Mouse (Mus musculus): ENCODE results near the gene Rassf7. TPM values are rescaled to one million over a fixed set of nuclear protein-coding genes. Genes with fewer than 3 reads are reported as not detected.

The Rassf7 gene
- polyA plus RNA-seq, 1 experiment from 2014 or later, result 34.7 TPM

GRCm38 (mm10) chr7:141205504-141205903, 10.2 kb upstream of the Rassf7 start:
- Histone ChIP-seq H3K4me1 (no peaks in the 10 kb centered on the region), H3K4me2 (replicated peaks) (no peak overlapping the region), H3K9ac (no peak overlapping the region), H3K9me3 (replicated peaks) (no peaks in the 10 kb centered on the region), H3K27me3 (no peaks in the 10 kb centered on the region), H3K4me3 (no peak overlapping the region), H3K36me3 (0 out of 2 replicates have a peak, but pooled peaks cover 2% of the 10 kb centered on the region), H3K27ac (no peak overlapping the region)
- WGBS, result 93% methylated on average over 5 of the region's 5 CpGs
- no peak for ATAC-seq (ENCODE audit: low FRiP score)

GRCm38 (mm10) chr7:141206182-141206937, 9.3 kb upstream of the Rassf7 start:
- no peaks in the 10 kb centered on the region for H3K9me3 ChIP-seq (replicated peaks)
- no peak for ATAC-seq (ENCODE audit: low FRiP score)
- H3K4me3 ChIP-seq, result no peak overlapping the region
- H3K36me3 ChIP-seq, result 0 out of 2 replicates have a peak, but pooled peaks cover 2% of the 10 kb centered on the region
- no peak overlapping the region for H3K9ac ChIP-seq
- no peak overlapping the region for H3K27ac ChIP-seq
- WGBS, result 97% methylated on average over 18 of the region's 18 CpGs
- no peak overlapping the region for H3K4me2 ChIP-seq (replicated peaks)
- H3K4me1 ChIP-seq, result no peaks in the 10 kb centered on the region
- H3K27me3 ChIP-seq, result no peaks in the 10 kb centered on the region

- WGBS, result 70% methylated on average over 3 of the region's 3 CpGs
- H3K4me3 ChIP-seq, result no peak overlapping the region
Observed at GRCm38 (mm10) chr7:141209526-141209925, 6.1 kb upstream of the Rassf7 start.

GRCm38 (mm10) chr7:141210137-141210536, 5.5 kb upstream of the Rassf7 start:
- Histone ChIP-seq H3K4me3 (no peak overlapping the region), H3K27me3 (no peaks in the 10 kb centered on the region), H3K4me2 (replicated peaks) (no peak overlapping the region), H3K27ac (no peak overlapping the region), H3K9me3 (replicated peaks) (no peaks in the 10 kb centered on the region), H3K9ac (no peak overlapping the region), H3K36me3 (no peaks in the 10 kb centered on the region), H3K4me1 (peaks cover 12% of the 10 kb centered on the region)
- no peak for ATAC-seq (ENCODE audit: low FRiP score)
- WGBS, result 87% methylated on average over 12 of the region's 12 CpGs

More at GRCm38 (mm10) chr7:141209526-141209925, 6.1 kb upstream of the Rassf7 start:
- no peak for ATAC-seq (ENCODE audit: low FRiP score)
- Histone ChIP-seq H3K4me1 (peaks cover 6% of the 10 kb centered on the region), H3K9me3 (replicated peaks) (no peaks in the 10 kb centered on the region), H3K4me2 (replicated peaks) (no peak overlapping the region), H3K9ac (no peak overlapping the region), H3K27me3 (no peaks in the 10 kb centered on the region), H3K36me3 (no peaks in the 10 kb centered on the region), H3K27ac (no peak overlapping the region)

- Histone ChIP-seq H3K9me3 (replicated peaks) (no peaks in the 10 kb centered on the region), H3K36me3 (no peaks in the 10 kb centered on the region), H3K27me3 (no peaks in the 10 kb centered on the region), H3K9ac (no peak overlapping the region), H3K27ac (no peak overlapping the region), H3K4me2 (replicated peaks) (no peak overlapping the region), H3K4me1 (peaks cover 13% of the 10 kb centered on the region), H3K4me3 (no peak overlapping the region)
- WGBS, result 86% methylated on average over 14 of the region's 14 CpGs
- no peak for ATAC-seq (ENCODE audit: low FRiP score)
Observed at GRCm38 (mm10) chr7:141210606-141211131, 5.0 kb upstream of the Rassf7 start.

GRCm38 (mm10) chr7:141213133-141213532, 2.5 kb upstream of the Rassf7 start:
- peaks cover 29% of the 10 kb centered on the region for H3K4me1 ChIP-seq
- no peak for ATAC-seq (ENCODE audit: low FRiP score)
- WGBS, result 91% methylated on average over 3 of the region's 3 CpGs

GRCm38 (mm10) chr7:141213605-141214235, 1.9 kb upstream of the Rassf7 start, which contains the start of gene Lmntd2:
Lmntd2 (minus strand) TSS chr7:141214080.
- peak within 1 kb of the TSS; percentile 76 for H3K4me3 ChIP-seq
- H3K9me3 ChIP-seq (replicated peaks), result no peaks in the 10 kb centered on the region
- peak within 1 kb of the TSS; percentile 76 for H3K9ac ChIP-seq
- ATAC-seq (ENCODE audit: low FRiP score), result no peak
- H3K4me1 ChIP-seq, result peaks cover 29% of the 10 kb centered on the region
- H3K27ac ChIP-seq, result peak within 1 kb of the TSS; percentile 96
- WGBS, result 93% methylated on average over 11 of the region's 11 CpGs
- H3K36me3 ChIP-seq, result peaks cover 14% of the 10 kb centered on the region
- no peaks in the 10 kb centered on the region for H3K27me3 ChIP-seq
- peak within 1 kb of the TSS; percentile 94 for H3K4me2 ChIP-seq (replicated peaks)

More at GRCm38 (mm10) chr7:141213133-141213532, 2.5 kb upstream of the Rassf7 start:
- H3K4me3 ChIP-seq, result no peak overlapping the region
- H3K4me2 ChIP-seq (replicated peaks), result no peak overlapping the region
- H3K27me3 ChIP-seq, result no peaks in the 10 kb centered on the region
- H3K36me3 ChIP-seq, result peaks cover 9% of the 10 kb centered on the region
- H3K9ac ChIP-seq, result no peak overlapping the region
- H3K27ac ChIP-seq, result no peak overlapping the region
- no peaks in the 10 kb centered on the region for H3K9me3 ChIP-seq (replicated peaks)

GRCm38 (mm10) chr7:141214310-141214709, 1.4 kb upstream of the Rassf7 start:
- no peak overlapping the region for H3K4me3 ChIP-seq
- H3K4me1 ChIP-seq, result peaks cover 29% of the 10 kb centered on the region
- H3K27me3 ChIP-seq, result no peaks in the 10 kb centered on the region
- H3K36me3 ChIP-seq, result peaks cover 20% of the 10 kb centered on the region
- no peaks in the 10 kb centered on the region for H3K9me3 ChIP-seq (replicated peaks)
- no peak overlapping the region; the same call in 1 of the 2 replicates for H3K9ac ChIP-seq
- peak overlapping the region; percentile 96 for H3K27ac ChIP-seq
- no peak for ATAC-seq (ENCODE audit: low FRiP score)
- H3K4me2 ChIP-seq (replicated peaks), result peak overlapping the region; percentile 94; the same call in 1 of the 2 replicates
- WGBS, result 76% methylated on average over 3 of the region's 3 CpGs

GRCm38 (mm10) chr7:141215880-141216733, 447 bp downstream of the Rassf7 start:
- ATAC-seq (ENCODE audit: low FRiP score), result peak; percentile 70
- WGBS, result under 1% methylated on average over 42 of the region's 42 CpGs
- Histone ChIP-seq H3K27ac (peak overlapping the region; percentile 96), H3K4me3 (peak overlapping the region; percentile 76), H3K9me3 (replicated peaks) (no peaks in the 10 kb centered on the region), H3K27me3 (no peaks in the 10 kb centered on the region), H3K36me3 (peaks cover 21% of the 10 kb centered on the region), H3K4me2 (replicated peaks) (peak overlapping the region; percentile 94), H3K4me1 (peaks cover 34% of the 10 kb centered on the region), H3K9ac (peak overlapping the region; percentile 79)

GRCm38 (mm10) chr7:141216894-141217293, 1.2 kb downstream of the Rassf7 start:
- 85% methylated on average over 11 of the region's 11 CpGs for WGBS
- peaks cover 36% of the 10 kb centered on the region for H3K4me1 ChIP-seq
- H3K9me3 ChIP-seq (replicated peaks), result no peaks in the 10 kb centered on the region
- H3K27ac ChIP-seq, result no peak overlapping the region
- H3K9ac ChIP-seq, result peak overlapping the region; percentile 79; the same call in 1 of the 2 replicates
- H3K4me2 ChIP-seq (replicated peaks), result peak overlapping the region; percentile 94
- ATAC-seq (ENCODE audit: low FRiP score), result no peak
- H3K4me3 ChIP-seq, result peak overlapping the region; percentile 76
- peaks cover 21% of the 10 kb centered on the region for H3K36me3 ChIP-seq
- H3K27me3 ChIP-seq, result no peaks in the 10 kb centered on the region

GRCm38 (mm10) chr7:141217343-141218013, 1.8 kb downstream of the Rassf7 start:
- H3K27me3 ChIP-seq, result no peaks in the 10 kb centered on the region
- peak overlapping the region; percentile 18; the same call in 1 of the 2 replicates for H3K9ac ChIP-seq
- H3K27ac ChIP-seq, result no peak overlapping the region
- no peak overlapping the region for H3K4me3 ChIP-seq
- 88% methylated on average over 17 of the region's 17 CpGs for WGBS
- no peak overlapping the region for H3K4me2 ChIP-seq (replicated peaks)
- no peak for ATAC-seq (ENCODE audit: low FRiP score)
- peaks cover 21% of the 10 kb centered on the region for H3K36me3 ChIP-seq
- H3K4me1 ChIP-seq, result peaks cover 42% of the 10 kb centered on the region
- H3K9me3 ChIP-seq (replicated peaks), result no peaks in the 10 kb centered on the region

All from hindbrain, embryonic 12.5 days (tissue).